Mouse (Mus musculus) layer of hippocampus, postnatal 36 days (tissue): ENCODE data around the gene Clmn. TPM values are rescaled to one million over a fixed set of nuclear protein-coding genes. Genes with fewer than 3 reads are reported as not detected.

Experiments
- DNase-seq, 2 experiments: peaks; one replicate each; pipeline ENCODE4 v3.0.0; 2022
- total RNA-seq, 2 experiments: library from RNA; stranded (reverse); gene quantifications; 2 replicates each; pipeline ENCODE4 v1.2.3; 2021

The Clmn gene
- 100 to 1,000 TPM in 1 of 2 experiments, 10 to 100 TPM in 1; 91.9 to 104 TPM for total RNA-seq

- peak; percentile 60 to 65 for DNase-seq
Measured at GRCm38 (mm10) chr12:104864439-104865165, at the start of gene Clmn. Clmn (minus strand) TSS chr12:104865076.

- DNase-seq = no peak
Measured at GRCm38 (mm10) chr12:104912990-104913389, 48.1 kb upstream of the Clmn start.

- DNase-seq = peak; percentile 68 to 75
Measured at GRCm38 (mm10) chr12:104912281-104912933, 47.5 kb upstream of the Clmn start.

GRCm38 (mm10) chr12:104909750-104910149, 44.9 kb upstream of the Clmn start:
- no peak for DNase-seq

GRCm38 (mm10) chr12:104908986-104909385, 44.1 kb upstream of the Clmn start:
- no peak for DNase-seq

GRCm38 (mm10) chr12:104908024-104908781, 43.3 kb upstream of the Clmn start:
- DNase-seq = no peak

- DNase-seq = no peak
Measured at GRCm38 (mm10) chr12:104907133-104907532, 42.3 kb upstream of the Clmn start.

- DNase-seq = no peak
Measured at GRCm38 (mm10) chr12:104904138-104904537, 39.3 kb upstream of the Clmn start.

GRCm38 (mm10) chr12:104902392-104903053, 37.6 kb upstream of the Clmn start:
- no peak for DNase-seq

- DNase-seq = no peak
Measured at GRCm38 (mm10) chr12:104901320-104901719, 36.4 kb upstream of the Clmn start.

GRCm38 (mm10) chr12:104899835-104900234, 35.0 kb upstream of the Clmn start:
- no peak for DNase-seq

GRCm38 (mm10) chr12:104899161-104899560, 34.3 kb upstream of the Clmn start:
- no peak for DNase-seq

- DNase-seq = no peak
Measured at GRCm38 (mm10) chr12:104898718-104899117, 33.8 kb upstream of the Clmn start.

- no peak for DNase-seq
Measured at GRCm38 (mm10) chr12:104897051-104897618, 32.3 kb upstream of the Clmn start.

- DNase-seq = peak; percentile 41 to 57
Measured at GRCm38 (mm10) chr12:104896640-104897039, 31.8 kb upstream of the Clmn start.

GRCm38 (mm10) chr12:104892245-104892644, 27.4 kb upstream of the Clmn start:
- DNase-seq = no peak

- no peak for DNase-seq
Measured at GRCm38 (mm10) chr12:104890066-104890465, 25.2 kb upstream of the Clmn start.

GRCm38 (mm10) chr12:104886104-104886503, 21.2 kb upstream of the Clmn start:
- peak in 1 of 2 experiments; percentile 26 for DNase-seq

GRCm38 (mm10) chr12:104882533-104882932, 17.7 kb upstream of the Clmn start:
- no peak for DNase-seq

- DNase-seq = no peak
Measured at GRCm38 (mm10) chr12:104882061-104882460, 17.2 kb upstream of the Clmn start.

GRCm38 (mm10) chr12:104881518-104882060, 16.7 kb upstream of the Clmn start:
- DNase-seq = no peak

- DNase-seq = no peak
Measured at GRCm38 (mm10) chr12:104880367-104880766, 15.5 kb upstream of the Clmn start.
